Mouse (Mus musculus) heart, embryonic 10.5 days (tissue): ENCODE data around the gene Hba-x. TPM values are rescaled to one million over a fixed set of nuclear protein-coding genes. Genes with fewer than 3 reads are reported as not detected.

Experiments
- DNase-seq: peaks from one replicate; pipeline ENCODE4 v3.0.0-alpha.2; 2017; ENCODE audit warnings: low spot score
- H3K27ac ChIP-seq: fragments of 300-500 bp; sonication (generic); 2 replicates; pipeline ENCODE4 v1.5.1; 2016; ENCODE audit warnings: mild to moderate bottlenecking
- H3K27me3 ChIP-seq: fragments of 300-500 bp; sonication (generic); 2 replicates; pipeline ENCODE4 v1.6.1; 2016; ENCODE audit warnings: mild to moderate bottlenecking; ENCODE audit not compliant: poor library complexity, insufficient read depth, severe bottlenecking
- H3K36me3 ChIP-seq: fragments of 300-500 bp; sonication (generic); 2 replicates; pipeline ENCODE4 v1.6.1; 2016; ENCODE audit warnings: mild to moderate bottlenecking, moderate library complexity
- H3K4me1 ChIP-seq: fragments of 300-500 bp; sonication (generic); 2 replicates; pipeline ENCODE4 v1.6.1; 2016; ENCODE audit warnings: mild to moderate bottlenecking
- H3K4me3 ChIP-seq: fragments of 300-500 bp; sonication (generic); 2 replicates; pipeline ENCODE4 v1.5.1; 2016; ENCODE audit warnings: mild to moderate bottlenecking, moderate library complexity
- H3K9me3 ChIP-seq: fragments of 300-500 bp; sonication (generic); 2 replicates; pipeline ENCODE4 v1.6.1; 2016; ENCODE audit warnings: mild to moderate bottlenecking, moderate library complexity
- WGBS: fragments of 180-500 bp; shearing (Covaris S2); methylation state at CpG from one replicate; pipeline ENCODE4 v1.1.7; 2016; 5-methylcytosine and 5-hydroxymethylcytosine counted together
- polyA plus RNA-seq: library from polyadenylated mRNA; unstranded; fragments of >200 nt; fragmentation: Nextera tagmentation; extraction: Ambion mirVana; gene quantifications from 2 replicates; pipeline ENCODE4 v1.2.1, GENCODE M21; 2016

Hba-x gene
- polyA plus RNA-seq, 1 experiment from 2014 or later: 8,501 TPM

GRCm38 (mm10) chr11:32238093-32238860 is 37.9 kb upstream of the Hba-x start:
- Histone ChIP-seq H3K27ac (no peak overlapping the region), H3K27me3 (no peaks in the 10 kb centered on the region), H3K36me3 (peaks cover 78% of the 10 kb centered on the region), H3K9me3 (no peaks in the 10 kb centered on the region), H3K4me1 (peaks cover 9% of the 10 kb centered on the region; the same call in 1 of the 2 replicates), H3K4me3 (no peak overlapping the region)
- no peak for DNase-seq
- 61% methylated on average over 5 of the region's 5 CpGs for WGBS

GRCm38 (mm10) chr11:32241391-32241790 is 34.8 kb upstream of the Hba-x start:
- peaks cover 64% of the 10 kb centered on the region for H3K36me3 ChIP-seq
- no peaks in the 10 kb centered on the region for H3K27me3 ChIP-seq
- H3K4me3 ChIP-seq: no peak overlapping the region
- H3K9me3 ChIP-seq: no peaks in the 10 kb centered on the region
- H3K27ac ChIP-seq: peak overlapping the region; percentile 16; the same call in 1 of the 2 replicates
- DNase-seq: no peak
- peaks cover 19% of the 10 kb centered on the region; the same call in 1 of the 2 replicates for H3K4me1 ChIP-seq

GRCm38 (mm10) chr11:32242209-32242608 is 34.0 kb upstream of the Hba-x start:
- 86% methylated on average over 3 of the region's 3 CpGs for WGBS
- Histone ChIP-seq H3K36me3 (peaks cover 62% of the 10 kb centered on the region), H3K9me3 (no peaks in the 10 kb centered on the region), H3K27me3 (no peaks in the 10 kb centered on the region), H3K4me1 (peaks cover 16% of the 10 kb centered on the region; the same call in 1 of the 2 replicates), H3K27ac (peak overlapping the region; percentile 76; the same call in 1 of the 2 replicates), H3K4me3 (no peak overlapping the region)
- DNase-seq: no peak

GRCm38 (mm10) chr11:32243205-32243955 is 32.8 kb upstream of the Hba-x start:
- Histone ChIP-seq H3K27ac (peak overlapping the region; percentile 76; the same call in 1 of the 2 replicates), H3K4me1 (peaks cover 16% of the 10 kb centered on the region; the same call in 1 of the 2 replicates), H3K36me3 (peaks cover 62% of the 10 kb centered on the region), H3K4me3 (no peak overlapping the region), H3K9me3 (no peaks in the 10 kb centered on the region), H3K27me3 (no peaks in the 10 kb centered on the region)
- no peak for DNase-seq
- 55% methylated on average over 7 of the region's 7 CpGs for WGBS

GRCm38 (mm10) chr11:32244064-32244463 is 32.1 kb upstream of the Hba-x start:
- no peaks in the 10 kb centered on the region for H3K27me3 ChIP-seq
- no peaks in the 10 kb centered on the region for H3K9me3 ChIP-seq
- H3K4me3 ChIP-seq: no peak overlapping the region
- H3K36me3 ChIP-seq: peaks cover 59% of the 10 kb centered on the region
- peak overlapping the region; percentile 76 for H3K27ac ChIP-seq
- H3K4me1 ChIP-seq: peaks cover 16% of the 10 kb centered on the region; the same call in 1 of the 2 replicates
- WGBS: 83% methylated on average over 3 of the region's 3 CpGs
- no peak for DNase-seq

- peaks cover 60% of the 10 kb centered on the region for H3K36me3 ChIP-seq
- H3K4me1 ChIP-seq: peaks cover 16% of the 10 kb centered on the region; the same call in 1 of the 2 replicates
- H3K27ac ChIP-seq: peak overlapping the region; percentile 76
- H3K4me3 ChIP-seq: no peak overlapping the region
- no peaks in the 10 kb centered on the region for H3K9me3 ChIP-seq
- WGBS: 88% methylated on average over 1 of the region's 1 CpGs
- no peak for DNase-seq
- H3K27me3 ChIP-seq: no peaks in the 10 kb centered on the region
Measured at GRCm38 (mm10) chr11:32244617-32245016, 31.6 kb upstream of the Hba-x start.

GRCm38 (mm10) chr11:32245614-32246013 is 30.6 kb upstream of the Hba-x start:
- Histone ChIP-seq H3K27ac (peak overlapping the region; percentile 76; the same call in 1 of the 2 replicates), H3K36me3 (peaks cover 60% of the 10 kb centered on the region), H3K9me3 (no peaks in the 10 kb centered on the region), H3K27me3 (no peaks in the 10 kb centered on the region), H3K4me3 (no peak overlapping the region), H3K4me1 (peaks cover 16% of the 10 kb centered on the region; the same call in 1 of the 2 replicates)
- peak; percentile 95 for DNase-seq
- WGBS: 81% methylated on average over 6 of the region's 6 CpGs

- H3K4me3 ChIP-seq: no peak overlapping the region
- H3K27ac ChIP-seq: peak overlapping the region; percentile 38
- no peaks in the 10 kb centered on the region for H3K9me3 ChIP-seq
- peaks cover 58% of the 10 kb centered on the region for H3K36me3 ChIP-seq
- DNase-seq: no peak
- H3K27me3 ChIP-seq: no peaks in the 10 kb centered on the region
- peaks cover 16% of the 10 kb centered on the region; the same call in 1 of the 2 replicates for H3K4me1 ChIP-seq
Measured at GRCm38 (mm10) chr11:32247068-32247467, 29.1 kb upstream of the Hba-x start.

GRCm38 (mm10) chr11:32248350-32248749 is 27.9 kb upstream of the Hba-x start:
- WGBS: 83% methylated on average over 3 of the region's 3 CpGs
- Histone ChIP-seq H3K27ac (peak overlapping the region; percentile 56; the same call in 1 of the 2 replicates), H3K4me1 (peaks cover 11% of the 10 kb centered on the region; the same call in 1 of the 2 replicates), H3K4me3 (no peak overlapping the region), H3K9me3 (no peaks in the 10 kb centered on the region), H3K27me3 (no peaks in the 10 kb centered on the region), H3K36me3 (peaks cover 63% of the 10 kb centered on the region)
- no peak for DNase-seq

- DNase-seq: peak; percentile 93
- Histone ChIP-seq H3K9me3 (no peaks in the 10 kb centered on the region), H3K4me3 (no peak overlapping the region), H3K27ac (peak overlapping the region; percentile 69), H3K27me3 (no peaks in the 10 kb centered on the region), H3K4me1 (no peaks in the 10 kb centered on the region), H3K36me3 (peaks cover 77% of the 10 kb centered on the region)
- whole genome bisulfite sequencing: 77% methylated on average over 8 of the region's 8 CpGs
Measured at GRCm38 (mm10) chr11:32250880-32251763, 25.1 kb upstream of the Hba-x start.

GRCm38 (mm10) chr11:32253121-32253520 is 23.1 kb upstream of the Hba-x start:
- H3K4me1 ChIP-seq: 0 out of 2 replicates have a peak, but pooled peaks cover 2% of the 10 kb centered on the region
- peaks cover 63% of the 10 kb centered on the region for H3K36me3 ChIP-seq
- 95% methylated on average over 1 of the region's 1 CpGs for WGBS
- H3K4me3 ChIP-seq: no peak overlapping the region
- DNase-seq: no peak
- no peaks in the 10 kb centered on the region for H3K27me3 ChIP-seq
- no peak overlapping the region; the same call in 1 of the 2 replicates for H3K27ac ChIP-seq
- no peaks in the 10 kb centered on the region for H3K9me3 ChIP-seq

- Histone ChIP-seq H3K4me3 (no peak overlapping the region), H3K27ac (peak overlapping the region; percentile 77), H3K4me1 (0 out of 2 replicates have a peak, but pooled peaks cover 2% of the 10 kb centered on the region), H3K27me3 (no peaks in the 10 kb centered on the region), H3K36me3 (peaks cover 56% of the 10 kb centered on the region; the same call in 1 of the 2 replicates), H3K9me3 (no peaks in the 10 kb centered on the region)
- 75% methylated on average over 1 of the region's 1 CpGs for WGBS
- DNase-seq: peak; percentile 92
Measured at GRCm38 (mm10) chr11:32256146-32256545, 20.1 kb upstream of the Hba-x start.
